Mouse (Mus musculus) spleen, postnatal 10 days (tissue): ENCODE results near the gene Calhm4.
A peak's percentile ranks its signal among the peaks of the same experiment; 100 is the strongest.
"Not testable (repeated sequence)": the region's sequence is repeated elsewhere in the genome, so short reads cannot be mapped to it uniquely, and the experiment has no call there.

Experiments used
- DNase-seq, 2 experiments: peaks; one replicate each; pipeline ENCODE4 v3.0.0; 2021 to 2022; ENCODE audit warnings: low spot score in 2 of 2

Gene Calhm4

DNA sequence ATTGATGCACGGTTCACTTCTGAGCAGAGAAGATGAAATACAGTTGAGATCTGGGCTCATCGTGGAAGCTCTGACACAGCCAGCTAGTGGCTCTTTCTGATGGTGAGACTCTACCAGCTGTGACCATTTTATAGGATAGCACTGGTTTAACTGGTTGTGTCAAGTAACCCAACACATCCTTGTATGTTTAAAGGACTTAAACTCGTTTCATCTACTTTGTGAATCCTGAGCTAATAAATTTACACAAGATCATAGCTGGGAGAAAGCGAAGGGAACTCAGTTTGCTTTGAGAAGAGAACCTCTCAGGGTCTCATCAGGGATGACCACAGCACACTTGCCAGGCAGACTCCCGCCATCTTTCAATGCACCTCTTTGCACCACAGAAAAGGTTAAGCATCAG lies at the start of gene Calhm4:
Gene Calhm4 (minus strand): TSS at position 101 of the 400 bp plus-strand sequence.
- DNase-seq, result no peak

DNA sequence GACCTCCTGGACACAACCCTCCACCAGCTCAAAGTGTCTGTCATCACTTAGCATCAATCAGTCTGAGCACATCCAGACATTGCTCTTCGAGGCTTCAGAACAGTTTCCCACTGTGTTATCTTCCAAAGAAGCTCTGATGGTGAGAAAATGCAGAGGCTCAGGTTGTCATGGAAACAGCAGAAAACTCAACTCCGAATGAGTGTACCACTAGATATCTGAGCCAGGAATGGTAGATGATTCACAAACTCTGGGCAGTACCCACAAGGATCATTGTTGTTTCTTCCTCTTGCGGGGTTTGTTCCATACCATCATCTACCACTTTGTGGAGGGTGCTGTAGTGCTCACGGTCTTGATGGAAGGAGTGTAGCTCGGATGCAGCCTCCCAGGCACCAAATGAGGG lies 47.8 kb upstream of the Calhm4 start:
- no peak for DNase-seq

- DNase-seq, result no peak
Observed at GRCm38 (mm10) chr10:34090481-34090880, 46.4 kb upstream of the Calhm4 start.

DNA sequence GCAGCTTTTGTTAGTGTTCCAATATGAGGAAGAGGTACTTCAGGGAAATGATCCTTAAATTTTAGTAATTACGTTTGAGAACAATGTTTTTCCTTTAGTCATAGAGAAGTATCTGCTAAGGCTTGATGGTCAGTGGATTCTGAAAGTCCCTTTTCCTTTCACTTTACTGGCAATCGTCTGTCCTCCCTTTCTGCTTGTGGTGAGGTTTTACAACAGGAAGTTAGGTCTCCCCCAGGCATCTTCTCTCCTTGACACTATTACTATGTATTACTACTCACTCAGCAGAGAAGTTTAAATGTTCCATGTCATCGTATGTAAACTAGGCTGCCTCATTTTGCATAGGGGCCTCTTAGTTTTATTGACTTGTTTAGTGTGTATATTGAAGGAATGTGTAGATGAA lies 45.4 kb upstream of the Calhm4 start:
- no peak for DNase-seq

GRCm38 (mm10) chr10:34088515-34088914 lies 44.4 kb upstream of the Calhm4 start:
- DNase-seq, result no peak

DNA sequence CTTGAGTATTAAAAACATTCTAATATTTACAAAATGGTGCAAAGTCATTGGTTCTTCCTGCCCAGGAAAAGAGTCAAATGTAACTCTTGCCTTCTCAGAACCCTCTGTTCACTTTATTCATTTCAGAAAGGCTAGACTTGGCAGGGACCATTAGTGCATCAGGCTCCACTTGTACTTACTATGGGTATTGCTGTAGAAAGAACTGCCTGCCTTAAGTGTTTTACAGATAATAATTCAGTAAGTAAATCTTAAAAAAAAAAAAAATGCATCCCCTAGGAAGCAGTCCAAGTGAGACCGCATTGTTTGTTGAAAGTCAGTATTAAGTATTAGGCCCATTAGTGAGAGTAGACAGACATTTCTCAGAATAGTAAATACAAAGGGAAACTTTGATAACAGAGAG lies 42.4 kb upstream of the Calhm4 start:
- DNase-seq, result no peak

- DNase-seq, result no peak
Observed at GRCm38 (mm10) chr10:34074522-34075200, 30.6 kb upstream of the Calhm4 start.

- DNase-seq, result no peak
Observed at GRCm38 (mm10) chr10:34071650-34072049, 27.5 kb upstream of the Calhm4 start.

- DNase-seq, result no peak
Observed at GRCm38 (mm10) chr10:34070999-34071492, 26.9 kb upstream of the Calhm4 start.

GRCm38 (mm10) chr10:34069606-34070005 lies 25.5 kb upstream of the Calhm4 start:
- no peak for DNase-seq

GRCm38 (mm10) chr10:34066591-34066990 lies 22.5 kb upstream of the Calhm4 start:
- no peak for DNase-seq

DNA sequence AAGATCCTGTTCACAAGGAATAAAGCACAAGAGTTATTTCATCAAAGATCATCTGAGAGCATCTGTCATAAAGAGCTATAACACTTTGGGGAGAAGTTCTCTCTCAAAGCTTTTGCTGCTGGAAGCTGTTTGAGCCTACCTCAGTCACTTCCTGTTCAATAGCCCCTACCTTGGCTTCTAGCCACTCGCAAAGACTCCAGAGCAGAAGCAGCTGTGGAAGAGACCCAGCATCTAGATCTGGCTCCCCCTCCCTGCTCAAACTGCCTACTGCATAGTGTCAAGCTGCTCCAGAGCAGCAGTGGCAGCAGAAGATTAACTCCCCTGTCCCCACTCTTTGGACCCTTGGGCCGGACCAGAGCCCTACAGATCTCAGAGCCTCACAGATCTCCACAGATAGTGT lies 9.9 kb upstream of the Calhm4 start:
- no peak for DNase-seq

GRCm38 (mm10) chr10:34037401-34037800 lies 6.7 kb downstream of the Calhm4 start, which contains the start of gene Trappc3l:
Trappc3l (plus strand) TSS chr10:34037597.
- no peak for DNase-seq

DNA sequence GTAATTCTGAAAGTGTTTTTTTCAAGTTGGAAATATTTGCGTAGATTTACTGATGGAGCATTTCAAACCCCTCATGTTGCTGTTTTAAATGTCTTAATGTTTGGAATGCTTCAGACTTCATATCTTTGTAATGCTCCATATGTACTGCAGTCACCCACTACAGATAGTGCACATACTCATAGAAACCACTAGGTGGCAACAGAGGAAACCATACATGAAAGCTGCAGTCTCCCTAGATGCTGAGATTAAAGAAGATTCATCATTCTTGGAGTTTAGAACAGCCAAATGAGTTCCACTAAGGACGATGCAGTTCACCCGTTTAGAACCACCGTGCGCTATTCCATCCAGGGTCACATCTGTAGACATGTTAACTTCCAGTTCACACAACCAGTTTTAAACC lies 7.5 kb downstream of the Calhm4 start:
- no peak for DNase-seq

DNA sequence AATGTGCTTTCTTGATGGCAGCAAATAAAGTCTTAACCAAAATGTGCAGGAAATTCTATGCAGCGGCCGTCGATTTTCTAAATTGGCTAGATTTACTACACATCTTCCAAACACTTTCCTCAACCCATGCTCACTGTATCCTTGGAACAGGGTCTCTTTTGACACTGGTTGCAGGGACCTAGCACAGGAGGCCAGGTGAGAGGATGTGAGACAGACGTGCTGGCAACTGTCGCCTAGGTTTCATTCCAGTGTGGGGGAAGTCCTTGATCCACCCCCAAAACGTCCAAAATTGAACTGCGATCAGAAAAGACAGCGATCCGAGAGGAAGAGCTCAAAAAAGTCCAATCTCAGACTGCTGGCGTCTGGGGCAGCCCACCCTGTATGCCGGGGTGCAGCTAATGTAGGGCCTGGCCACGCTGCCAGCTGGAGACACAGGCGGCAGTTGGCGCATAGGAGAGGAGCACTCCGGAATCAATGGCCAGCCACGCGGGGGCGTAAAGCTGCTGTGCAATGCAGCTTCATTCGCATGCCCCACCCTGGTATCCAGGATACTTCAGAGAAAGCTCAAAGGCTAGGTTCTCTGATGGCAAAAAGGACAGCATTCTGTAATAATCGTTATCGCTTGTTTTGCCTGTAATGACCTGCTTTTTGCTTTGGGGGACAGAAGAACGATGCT lies 10.3 kb downstream of the Calhm4 start:
- DNase-seq, result peak; percentile 24 to 79

DNA sequence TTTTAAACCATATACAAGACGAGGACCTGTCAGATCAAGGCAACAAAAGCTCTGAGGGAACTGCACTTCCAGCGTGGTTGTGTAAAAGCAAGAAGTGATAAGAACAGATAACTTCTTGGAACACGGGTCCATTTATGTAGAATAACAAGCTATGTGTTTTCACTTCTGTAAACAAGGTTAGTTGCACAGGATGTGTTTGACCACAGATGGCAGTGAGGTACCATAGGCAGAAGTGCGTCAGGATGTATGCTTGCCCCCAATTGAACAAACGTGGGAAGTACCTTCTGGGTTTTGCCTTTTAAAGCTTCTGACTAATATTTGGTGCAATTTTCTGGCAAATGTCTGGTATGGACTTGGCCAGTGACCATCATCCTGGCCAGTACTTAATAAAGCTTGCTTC lies 13.8 kb downstream of the Calhm4 start:
- DNase-seq, result no peak

DNA sequence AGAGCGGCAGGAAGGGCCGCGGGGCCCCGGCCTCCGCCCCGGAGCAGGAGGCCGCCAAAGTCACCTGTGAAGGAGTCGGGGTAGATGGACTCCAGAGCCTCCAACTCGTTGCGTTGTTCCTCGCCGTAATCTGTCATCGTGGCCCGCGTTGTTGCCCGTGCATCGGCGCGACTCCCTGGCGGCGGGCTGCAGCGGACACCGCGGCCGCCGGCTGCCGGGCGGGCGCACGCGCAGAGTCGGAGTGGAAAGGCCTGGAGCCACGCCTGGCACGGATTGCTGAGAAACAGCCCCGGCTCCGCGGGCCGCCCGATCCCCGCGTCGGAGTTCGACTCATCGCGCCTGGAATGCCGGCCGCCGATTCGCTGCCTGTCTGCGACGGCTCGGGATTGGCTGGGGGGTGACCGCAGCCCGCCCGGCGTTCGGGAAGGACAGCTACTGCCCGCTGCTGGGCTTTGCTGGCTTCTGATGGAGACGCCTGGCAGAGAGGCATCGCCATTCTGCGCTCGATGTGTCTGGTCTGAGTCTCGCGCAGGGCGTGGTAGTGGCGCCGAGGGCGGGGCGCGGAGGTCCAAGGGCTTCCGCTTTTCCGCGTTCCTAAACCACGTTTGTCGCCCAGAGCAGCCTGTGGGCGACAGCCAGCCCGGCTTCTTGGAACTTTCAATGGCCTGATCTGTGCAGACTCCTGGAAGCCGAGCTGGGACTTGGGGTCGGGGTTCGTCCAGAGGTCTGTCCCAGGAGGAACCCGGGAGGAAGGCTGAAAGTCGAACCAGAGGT lies 24.6 kb downstream of the Calhm4 start, which contains the start of gene Rwdd1:
Gene Rwdd1 (minus strand): TSS at position 323 of the 774 bp plus-strand sequence.
- peak; percentile 89 to 95 for DNase-seq

GRCm38 (mm10) chr10:34018746-34019301 lies 25.3 kb downstream of the Calhm4 start:
- no peak for DNase-seq

GRCm38 (mm10) chr10:34013241-34013640 lies 30.9 kb downstream of the Calhm4 start:
- DNase-seq, result no peak

DNA sequence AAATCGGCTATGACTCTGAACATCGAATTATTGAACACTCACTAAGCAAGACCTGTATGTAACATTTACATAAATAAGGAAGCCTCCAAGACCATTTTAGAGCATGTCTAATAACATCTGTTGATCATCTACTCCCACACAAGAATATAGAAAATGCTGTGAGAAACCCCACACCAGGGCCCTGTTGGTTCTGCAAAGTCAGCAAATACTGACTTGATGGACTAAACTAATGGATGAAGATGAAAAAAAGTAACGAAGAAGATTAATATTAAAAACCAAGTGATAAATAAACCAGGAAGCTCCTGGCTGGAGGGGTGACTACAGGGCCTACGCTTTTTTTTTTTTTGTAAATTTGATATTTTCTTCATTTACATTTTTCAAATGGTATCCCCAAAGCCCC lies 31.5 kb downstream of the Calhm4 start:
- DNase-seq, result no peak

GRCm38 (mm10) chr10:33998397-33998796 lies 45.7 kb downstream of the Calhm4 start:
- no peak for DNase-seq

GRCm38 (mm10) chr10:33996686-33997085 lies 47.4 kb downstream of the Calhm4 start:
- DNase-seq, result not testable (repeated sequence)
